Comparison of ENCODE assay signal across 13 mouse cellular contexts in genomic region chr7:73729913-73730312, GRCm38 (mm10). TPM values are rescaled to one million over a fixed set of nuclear protein-coding genes. Genes with fewer than 3 reads are reported as not detected.
DNase-seq lines count a peak whose midpoint lies in the region; ATAC-seq lines count a peak whose summit lies in the region.
"Had no signal": no experiment of that assay in that cellular context is flagged by ENCODE, and none has a peak within 500 bp of the region (broad histone marks: within the 10 kb centered on the region; RNA-seq: fewer than 3 reads in every experiment).

No protein-coding gene starts in this region.

- no peak overlapping the region for H3K9ac ChIP-seq in heart, embryonic 15.5 days
- no peak overlapping the region for H3K9ac ChIP-seq in lung, embryonic 15.5 days
- H3K9ac ChIP-seq in forebrain, embryonic 16.5 days (replicated peaks; ENCODE audit: low read depth, low read length): no peak overlapping the region
- H3K9ac ChIP-seq: embryonic facial prominence, embryonic 15.5 days; limb, embryonic 15.5 days had no signal

- H3K4me2 ChIP-seq in heart, embryonic 15.5 days: no peak overlapping the region
- no peak overlapping the region; the same call in 1 of the 2 replicates for H3K4me2 ChIP-seq in lung, embryonic 15.5 days
- no peak overlapping the region for H3K4me2 ChIP-seq in forebrain, embryonic 16.5 days (ENCODE audit: low read length)
- H3K4me2 ChIP-seq: embryonic facial prominence, embryonic 15.5 days; limb, embryonic 15.5 days had no signal

- 41% methylated on average over 7 of the region's 7 CpGs for WGBS in heart, embryonic 15.5 days
- 20% methylated on average over 7 of the region's 7 CpGs for WGBS in lung, embryonic 15.5 days
- 14% methylated on average over 7 of the region's 7 CpGs for WGBS in forebrain, embryonic 16.5 days

- no peak overlapping the region for H3K27ac ChIP-seq in heart, embryonic 15.5 days
- H3K27ac ChIP-seq in lung, embryonic 15.5 days: peak overlapping the region; percentile 37; the same call in 1 of the 2 replicates
- no peak overlapping the region for H3K27ac ChIP-seq in forebrain, embryonic 16.5 days (ENCODE audit: low read length)
- H3K27ac ChIP-seq: embryonic facial prominence, embryonic 15.5 days; limb, embryonic 15.5 days; macrophage had no signal

- H3K4me1 ChIP-seq in heart, embryonic 15.5 days (replicated peaks): peaks cover 9% of the 10 kb centered on the region; the same call in 1 of the 2 replicates
- H3K4me1 ChIP-seq in lung, embryonic 15.5 days: peaks cover 17% of the 10 kb centered on the region
- no peaks in the 10 kb centered on the region; the same call in 1 of the 2 replicates for H3K4me1 ChIP-seq in forebrain, embryonic 16.5 days (replicated peaks; ENCODE audit: control insufficient read depth, insufficient read depth, low read length)
- H3K4me1 ChIP-seq: embryonic facial prominence, embryonic 15.5 days had no signal

- no peaks in the 10 kb centered on the region for H3K9me3 ChIP-seq in heart, embryonic 15.5 days (replicated peaks)
- H3K9me3 ChIP-seq in lung, embryonic 15.5 days: no peaks in the 10 kb centered on the region
- H3K9me3 ChIP-seq in forebrain, embryonic 16.5 days (ENCODE audit: control insufficient read depth, low read length): no peaks in the 10 kb centered on the region; the same call in 1 of the 2 replicates
- H3K9me3 ChIP-seq: embryonic facial prominence, embryonic 15.5 days; limb, embryonic 15.5 days had no signal

- H3K27me3 ChIP-seq in heart, embryonic 15.5 days: 0 out of 2 replicates have a peak, but pooled peaks cover 3% of the 10 kb centered on the region
- H3K27me3 ChIP-seq in lung, embryonic 15.5 days: no peaks in the 10 kb centered on the region
- H3K27me3 ChIP-seq in forebrain, embryonic 16.5 days (replicated peaks; ENCODE audit: control insufficient read depth, insufficient read depth, low read length): no peaks in the 10 kb centered on the region
- H3K27me3 ChIP-seq: embryonic facial prominence, embryonic 15.5 days; limb, embryonic 15.5 days had no signal

- no peaks in the 10 kb centered on the region for H3K36me3 ChIP-seq in heart, embryonic 15.5 days
- no peaks in the 10 kb centered on the region for H3K36me3 ChIP-seq in lung, embryonic 15.5 days
- no peaks in the 10 kb centered on the region for H3K36me3 ChIP-seq in forebrain, embryonic 16.5 days (ENCODE audit: control insufficient read depth, insufficient read depth)
- H3K36me3 ChIP-seq: embryonic facial prominence, embryonic 15.5 days; limb, embryonic 15.5 days had no signal

- ATAC-seq in heart, embryonic 15.5 days (replicated peaks; ENCODE audit: insufficient number of reproducible peaks, insufficient read depth, low FRiP score, low read depth): peak; percentile 58
- ATAC-seq in lung, embryonic 15.5 days (ENCODE audit: borderline replicate concordance, extremely low read depth, low FRiP score, low TSS enrichment): no peak
- ATAC-seq in forebrain, embryonic 16.5 days: peak; percentile 61
- ATAC-seq: activated CD4-positive, CD25-positive, alpha-beta regulatory T cell, adult 4 months had no signal

- H3K4me3 ChIP-seq in heart, embryonic 15.5 days: no peak overlapping the region
- no peak overlapping the region for H3K4me3 ChIP-seq in lung, embryonic 15.5 days
- H3K4me3 ChIP-seq in forebrain, embryonic 16.5 days (replicated peaks; ENCODE audit: low read length): no peak overlapping the region
- H3K4me3 ChIP-seq: embryonic facial prominence, embryonic 15.5 days; limb, embryonic 15.5 days had no signal

- peak; percentile 58 to 60 for DNase-seq in cerebellum, postnatal 10 days
- no peak for DNase-seq in cerebellum, adult 9-10 months
- no peak for DNase-seq in heart, postnatal 4 days
- DNase-seq in lung, postnatal 14 days: no peak
- DNase-seq in layer of hippocampus, postnatal 36 days: no peak
- DNase-seq: cerebellum, adult 8-10 months had no signal

RNA-seq across cellular contexts. Expression of gene Fam174b, which starts 10.2 kb away (rescaled TPM):
- polyA plus RNA-seq in heart, embryonic 15.5 days (2015; fragmentation: Nextera tagmentation; extraction: Ambion mirVana): 50.1 and 57.6 TPM in 2 replicates
- 100 to 1,000 TPM; 112 to 113 TPM for total RNA-seq in heart, postnatal 4 days (2021)
- 83.7 and 84.4 TPM in 2 replicates for polyA plus RNA-seq in lung, embryonic 15.5 days (2015; fragmentation: Nextera tagmentation; extraction: Ambion mirVana)
- 39.6 and 40.9 TPM in 2 replicates for polyA plus RNA-seq in forebrain, embryonic 16.5 days (2015; fragmentation: Nextera tagmentation; extraction: Ambion mirVana)
- total RNA-seq in layer of hippocampus, postnatal 36 days (2021): 10 to 100 TPM; 30.2 to 31.6 TPM

Comparison
In these comparisons a context has a peak if more than half of its experiments do, and no peak if none do; other contexts are left out.
1. DNase-seq: peak in cerebellum, postnatal 10 days (2 of 2); none in cerebellum, adult 9-10 months (single experiment), heart, postnatal 4 days (single experiment), lung, postnatal 14 days (single experiment) and layer of hippocampus, postnatal 36 days (0 of 2).